Mouse (Mus musculus) hematopoietic stem cell, adult 5-6 weeks (primary cell): ENCODE data around the gene Gm43518. TPM values are rescaled to one million over a fixed set of nuclear protein-coding genes. Genes with fewer than 3 reads are reported as not detected.

Source experiments
- ATAC-seq, 2 experiments: fragments of 125-278 bp in 1 of 2; replicated peaks in 1 of 2; 2 replicates each; pipeline ENCODE4 v1.8.0; 2016 to 2017; ENCODE audit warnings: inconsistent platforms in 2 of 2, mild to moderate bottlenecking in 2 of 2, moderate number of reproducible peaks in 2 of 2, low read depth in 1 of 2, moderate TSS enrichment in 1 of 2; ENCODE audit not compliant: low FRiP score in 2 of 2, poor library complexity in 2 of 2, severe bottlenecking in 2 of 2, insufficient read depth in 1 of 2, low TSS enrichment in 1 of 2
- total RNA-seq: library from RNA; stranded (forward); fragments of 172-1452, 232-1000 nt; gene quantifications from 2 replicates; pipeline ENCODE4 v1.2.3, GENCODE M21; 2017

The Gm43518 gene
- 2.9 and 4.6 TPM in 2 replicates for total RNA-seq

- no peak for ATAC-seq
These were observed at the start of gene Gm43518 for GRCm38 (mm10) chr5:123927118-123927517. TSS of gene Gm43518 (plus strand) at chr5:123927418.

GRCm38 (mm10) chr5:123878056-123878455 is 49.2 kb upstream of the Gm43518 start:
- 0 out of 4 replicates have a peak, but pooled peaks have one; percentile 13 to 25 for ATAC-seq

- no peak for ATAC-seq
These were observed 47.3 kb upstream of the Gm43518 start, which contains the start of gene Hcar1 for GRCm38 (mm10) chr5:123879928-123880327. TSS of gene Hcar1 (minus strand) at chr5:123880020.

- no peak for ATAC-seq
These were observed 46.4 kb upstream of the Gm43518 start for GRCm38 (mm10) chr5:123880778-123881177.

GRCm38 (mm10) chr5:123883891-123884290 is 43.3 kb upstream of the Gm43518 start:
- ATAC-seq, result no peak

- peak; percentile 27 to 55; a peak in 1 of 4 replicates for ATAC-seq
These were observed 42.9 kb upstream of the Gm43518 start for GRCm38 (mm10) chr5:123884332-123884731.

GRCm38 (mm10) chr5:123886365-123886764 is 40.9 kb upstream of the Gm43518 start:
- ATAC-seq, result peak in 1 of 2 experiments; percentile 38; a peak in 2 of 4 replicates

GRCm38 (mm10) chr5:123890312-123890711 is 36.9 kb upstream of the Gm43518 start:
- ATAC-seq, result no peak

- no peak for ATAC-seq
These were observed 36.2 kb upstream of the Gm43518 start for GRCm38 (mm10) chr5:123890987-123891386.

GRCm38 (mm10) chr5:123891669-123892068 is 35.5 kb upstream of the Gm43518 start:
- peak; percentile 90 to 91 for ATAC-seq

- no peak; a peak in 1 of 4 replicates for ATAC-seq
These were observed 33.7 kb upstream of the Gm43518 start for GRCm38 (mm10) chr5:123893520-123893919.

- no peak for ATAC-seq
These were observed 30.8 kb upstream of the Gm43518 start for GRCm38 (mm10) chr5:123896395-123896794.

GRCm38 (mm10) chr5:123897352-123897751 is 29.9 kb upstream of the Gm43518 start:
- peak; percentile 51 to 68 for ATAC-seq

- no peak for ATAC-seq
These were observed 23.1 kb upstream of the Gm43518 start for GRCm38 (mm10) chr5:123904059-123904672.

GRCm38 (mm10) chr5:123906146-123906975 is 20.9 kb upstream of the Gm43518 start:
- no peak for ATAC-seq

GRCm38 (mm10) chr5:123906976-123907630 is 20.1 kb upstream of the Gm43518 start, which contains the start of gene Denr:
TSS of gene Denr (plus strand) at chr5:123907175.
- peak; percentile 90 to 98 for ATAC-seq

- peak in 1 of 2 experiments; percentile 16; a peak in 1 of 4 replicates for ATAC-seq
These were observed 19.6 kb upstream of the Gm43518 start for GRCm38 (mm10) chr5:123907631-123907977.

- ATAC-seq, result peak; percentile 39 to 46; a peak in 2 of 4 replicates
These were observed 12.4 kb upstream of the Gm43518 start for GRCm38 (mm10) chr5:123914852-123915251.
